Mouse (Mus musculus): ENCODE results near the gene Trp53. TPM values are rescaled to one million over a fixed set of nuclear protein-coding genes. Genes with fewer than 3 reads are reported as not detected.

Gene Trp53
- polyA plus RNA-seq, 1 experiment from 2014 or later: 62.4 TPM

DNA sequence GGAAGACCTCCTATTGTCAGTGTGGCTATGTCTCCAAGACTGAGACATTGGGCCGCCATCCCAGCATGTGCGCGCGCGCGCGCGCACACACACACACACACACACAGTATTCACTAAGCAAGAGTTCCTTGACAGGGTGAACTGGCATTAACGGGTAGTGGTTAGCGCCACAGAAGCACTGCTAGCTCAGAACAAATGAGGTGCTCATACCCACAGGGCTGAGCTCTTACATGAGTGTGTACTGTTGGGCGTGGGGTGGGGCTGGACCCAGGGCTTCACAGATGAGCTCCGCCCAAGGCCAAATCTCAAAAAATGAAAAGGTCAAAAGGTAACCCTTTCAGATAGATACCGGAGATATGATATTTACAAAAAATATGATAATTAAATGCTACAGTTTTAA is 4.8 kb downstream of the Trp53 start:
- ATAC-seq (ENCODE audit: insufficient read depth): no peak
- peak overlapping the region; percentile 88 for H3K27ac ChIP-seq (replicated peaks)
- peaks cover 36% of the 10 kb centered on the region for H3K36me3 ChIP-seq (replicated peaks)
- peaks cover 79% of the 10 kb centered on the region for H3K4me1 ChIP-seq (replicated peaks)
- H3K9me3 ChIP-seq (replicated peaks): no peaks in the 10 kb centered on the region
- peak overlapping the region; percentile 28; the same call in 1 of the 2 replicates for H3K9ac ChIP-seq
- H3K4me3 ChIP-seq (replicated peaks): no peak overlapping the region
- peak overlapping the region; percentile 56 for H3K4me2 ChIP-seq
- no peaks in the 10 kb centered on the region for H3K27me3 ChIP-seq
- WGBS (ENCODE audit: insufficient replicate concordance): 79% methylated on average over 13 of the region's 13 CpGs

GRCm38 (mm10) chr11:69585718-69586325 is 5.7 kb downstream of the Trp53 start:
- H3K4me3 ChIP-seq (replicated peaks): peak overlapping the region; percentile 26
- peak overlapping the region; percentile 26; the same call in 1 of the 2 replicates for H3K9ac ChIP-seq
- ATAC-seq (ENCODE audit: insufficient read depth): peak; percentile 64
- no peaks in the 10 kb centered on the region for H3K27me3 ChIP-seq
- no peaks in the 10 kb centered on the region for H3K9me3 ChIP-seq (replicated peaks)
- H3K4me1 ChIP-seq (replicated peaks): peaks cover 87% of the 10 kb centered on the region
- peak overlapping the region; percentile 56 for H3K4me2 ChIP-seq
- 22% methylated on average over 7 of the region's 7 CpGs for WGBS (ENCODE audit: insufficient replicate concordance)
- H3K27ac ChIP-seq (replicated peaks): peak overlapping the region; percentile 88
- H3K36me3 ChIP-seq (replicated peaks): peaks cover 45% of the 10 kb centered on the region

GRCm38 (mm10) chr11:69589207-69589834 is 9.2 kb downstream of the Trp53 start:
- WGBS (ENCODE audit: insufficient replicate concordance): 40% methylated on average over 22 of the region's 22 CpGs
- ATAC-seq (ENCODE audit: insufficient read depth): peak; percentile 74
- Histone ChIP-seq H3K27me3 (no peaks in the 10 kb centered on the region), H3K36me3 (replicated peaks) (peaks cover 54% of the 10 kb centered on the region), H3K27ac (replicated peaks) (peak overlapping the region; percentile 88), H3K4me2 (peak overlapping the region; percentile 57), H3K4me3 (replicated peaks) (0 out of 2 replicates have a peak overlapping the region, but pooled peaks have one; percentile 6), H3K9ac (peak overlapping the region; percentile 14), H3K4me1 (replicated peaks) (peaks cover 89% of the 10 kb centered on the region), H3K9me3 (replicated peaks) (no peaks in the 10 kb centered on the region)

DNA sequence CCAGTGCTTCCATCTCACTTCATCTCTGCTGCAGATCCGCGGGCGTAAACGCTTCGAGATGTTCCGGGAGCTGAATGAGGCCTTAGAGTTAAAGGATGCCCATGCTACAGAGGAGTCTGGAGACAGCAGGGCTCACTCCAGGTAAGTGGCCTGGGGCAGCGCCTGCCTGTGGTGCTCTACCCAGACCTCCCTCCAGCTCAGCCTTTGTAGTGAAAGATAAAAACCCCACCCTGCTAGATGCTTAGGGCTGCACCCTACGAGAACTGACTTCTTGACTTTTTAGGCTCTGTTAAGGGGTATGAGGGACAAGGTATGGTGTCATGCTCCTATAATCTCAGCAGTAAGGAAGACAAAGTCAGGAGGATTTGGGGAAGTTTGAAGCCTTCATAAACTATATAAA is 10.5 kb downstream of the Trp53 start:
- peak overlapping the region; percentile 57 for H3K4me2 ChIP-seq
- no peaks in the 10 kb centered on the region for H3K27me3 ChIP-seq
- peaks cover 54% of the 10 kb centered on the region for H3K36me3 ChIP-seq (replicated peaks)
- peaks cover 76% of the 10 kb centered on the region for H3K4me1 ChIP-seq (replicated peaks)
- peak; percentile 40; the same call in 1 of the 2 replicates for ATAC-seq (ENCODE audit: insufficient read depth)
- H3K9ac ChIP-seq: peak overlapping the region; percentile 14
- H3K4me3 ChIP-seq (replicated peaks): no peak overlapping the region
- H3K27ac ChIP-seq (replicated peaks): peak overlapping the region; percentile 88
- 70% methylated on average over 8 of the region's 8 CpGs for WGBS (ENCODE audit: insufficient replicate concordance)
- H3K9me3 ChIP-seq (replicated peaks): no peaks in the 10 kb centered on the region

GRCm38 (mm10) chr11:69591424-69591823 is 11.3 kb downstream of the Trp53 start:
- H3K9ac ChIP-seq: peak overlapping the region; percentile 8; the same call in 1 of the 2 replicates
- H3K27me3 ChIP-seq: no peaks in the 10 kb centered on the region
- H3K4me1 ChIP-seq (replicated peaks): peaks cover 68% of the 10 kb centered on the region
- H3K9me3 ChIP-seq (replicated peaks): no peaks in the 10 kb centered on the region
- H3K27ac ChIP-seq (replicated peaks): peak overlapping the region; percentile 88
- no peak for ATAC-seq (ENCODE audit: insufficient read depth)
- peaks cover 54% of the 10 kb centered on the region for H3K36me3 ChIP-seq (replicated peaks)
- WGBS (ENCODE audit: insufficient replicate concordance): 86% methylated on average over 3 of the region's 3 CpGs
- H3K4me3 ChIP-seq (replicated peaks): no peak overlapping the region
- no peak overlapping the region for H3K4me2 ChIP-seq

- Histone ChIP-seq H3K4me2 (no peak overlapping the region), H3K4me3 (replicated peaks) (no peak overlapping the region), H3K27ac (replicated peaks) (peak overlapping the region; percentile 68), H3K9ac (peak overlapping the region; percentile 9; the same call in 1 of the 2 replicates), H3K36me3 (replicated peaks) (peaks cover 50% of the 10 kb centered on the region), H3K27me3 (no peaks in the 10 kb centered on the region), H3K9me3 (replicated peaks) (no peaks in the 10 kb centered on the region), H3K4me1 (replicated peaks) (peaks cover 62% of the 10 kb centered on the region)
- ATAC-seq (ENCODE audit: insufficient read depth): no peak
- WGBS (ENCODE audit: insufficient replicate concordance): 75% methylated on average over 7 of the region's 7 CpGs
Measured at GRCm38 (mm10) chr11:69591899-69592637, 11.9 kb downstream of the Trp53 start.

- peaks cover 55% of the 10 kb centered on the region for H3K4me1 ChIP-seq (replicated peaks)
- WGBS (ENCODE audit: insufficient replicate concordance): 58% methylated on average over 4 of the region's 4 CpGs
- ATAC-seq (ENCODE audit: insufficient read depth): no peak
Measured at GRCm38 (mm10) chr11:69592799-69593198, 12.6 kb downstream of the Trp53 start.

DNA sequence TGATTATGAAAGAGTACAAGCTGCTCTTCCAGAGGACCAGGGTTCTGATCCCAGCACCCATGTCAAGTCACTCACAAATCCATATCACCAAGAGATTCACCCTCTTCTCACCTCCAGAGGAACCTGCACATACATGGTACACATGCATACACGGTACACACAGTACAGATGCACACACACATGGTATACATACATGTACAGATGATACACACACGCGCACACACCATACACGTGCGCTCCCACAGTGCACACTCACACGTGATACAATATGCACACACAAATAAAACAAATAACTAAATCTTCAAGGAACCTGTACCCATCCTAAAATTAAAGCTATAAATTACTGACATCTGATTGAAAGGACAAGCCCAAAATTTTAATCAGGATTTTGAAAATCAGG is 14.7 kb downstream of the Trp53 start:
- WGBS (ENCODE audit: insufficient replicate concordance): 86% methylated on average over 6 of the region's 6 CpGs
- H3K9me3 ChIP-seq (replicated peaks): no peaks in the 10 kb centered on the region
- H3K27me3 ChIP-seq: no peaks in the 10 kb centered on the region
- H3K4me3 ChIP-seq (replicated peaks): no peak overlapping the region
- peaks cover 48% of the 10 kb centered on the region for H3K4me1 ChIP-seq (replicated peaks)
- H3K9ac ChIP-seq: no peak overlapping the region
- no peak overlapping the region for H3K27ac ChIP-seq (replicated peaks)
- peaks cover 23% of the 10 kb centered on the region for H3K36me3 ChIP-seq (replicated peaks)
- ATAC-seq (ENCODE audit: insufficient read depth): no peak
- no peak overlapping the region for H3K4me2 ChIP-seq

More at GRCm38 (mm10) chr11:69592799-69593198, 12.6 kb downstream of the Trp53 start:
- Histone ChIP-seq H3K36me3 (replicated peaks) (peaks cover 43% of the 10 kb centered on the region), H3K4me3 (replicated peaks) (no peak overlapping the region), H3K4me2 (no peak overlapping the region), H3K9me3 (replicated peaks) (no peaks in the 10 kb centered on the region), H3K9ac (no peak overlapping the region), H3K27ac (replicated peaks) (peak overlapping the region; percentile 68), H3K27me3 (no peaks in the 10 kb centered on the region)

DNA sequence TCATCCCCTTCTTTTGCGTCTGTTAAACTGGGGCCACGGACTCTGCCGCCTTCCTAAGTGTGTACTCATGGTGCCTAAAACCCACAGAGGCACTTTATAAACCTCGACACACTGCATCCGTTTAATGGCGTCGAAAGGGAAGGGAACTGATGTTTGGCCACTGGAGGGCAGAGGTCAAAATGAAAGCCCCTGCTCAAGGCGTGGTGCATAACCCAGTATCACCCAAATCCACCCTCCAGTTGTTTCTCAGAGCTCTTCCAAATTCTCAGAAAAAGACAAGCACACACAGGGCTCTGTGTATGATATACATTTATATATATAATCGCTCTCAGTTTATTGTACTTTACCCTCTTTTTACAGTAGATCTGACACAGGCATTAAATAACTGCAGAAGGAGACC is 19.3 kb downstream of the Trp53 start:
- 0 out of 2 replicates have a peak overlapping the region, but pooled peaks have one; percentile 33 for H3K9ac ChIP-seq
- no peak overlapping the region for H3K4me3 ChIP-seq (replicated peaks)
- H3K4me2 ChIP-seq: peak overlapping the region; percentile 43
- H3K27ac ChIP-seq (replicated peaks): peak overlapping the region; percentile 63
- H3K36me3 ChIP-seq (replicated peaks): peaks cover 3% of the 10 kb centered on the region
- 14% methylated on average over 9 of the region's 9 CpGs for WGBS (ENCODE audit: insufficient replicate concordance)
- no peaks in the 10 kb centered on the region for H3K9me3 ChIP-seq (replicated peaks)
- peaks cover 59% of the 10 kb centered on the region for H3K4me1 ChIP-seq (replicated peaks)
- H3K27me3 ChIP-seq: peaks cover 4% of the 10 kb centered on the region; the same call in 1 of the 2 replicates
- ATAC-seq (ENCODE audit: insufficient read depth): peak; percentile 62

GRCm38 (mm10) chr11:69600098-69600497 is 19.9 kb downstream of the Trp53 start:
- Histone ChIP-seq H3K4me2 (peak overlapping the region; percentile 43), H3K4me1 (replicated peaks) (peaks cover 66% of the 10 kb centered on the region), H3K9me3 (replicated peaks) (no peaks in the 10 kb centered on the region), H3K36me3 (replicated peaks) (peaks cover 3% of the 10 kb centered on the region), H3K9ac (peak overlapping the region; percentile 33; the same call in 1 of the 2 replicates), H3K27ac (replicated peaks) (peak overlapping the region; percentile 63), H3K4me3 (replicated peaks) (0 out of 2 replicates have a peak overlapping the region, but pooled peaks have one; percentile 6), H3K27me3 (peaks cover 9% of the 10 kb centered on the region; the same call in 1 of the 2 replicates)
- 31% methylated on average over 6 of the region's 6 CpGs for WGBS (ENCODE audit: insufficient replicate concordance)
- no peak for ATAC-seq (ENCODE audit: insufficient read depth)

DNA sequence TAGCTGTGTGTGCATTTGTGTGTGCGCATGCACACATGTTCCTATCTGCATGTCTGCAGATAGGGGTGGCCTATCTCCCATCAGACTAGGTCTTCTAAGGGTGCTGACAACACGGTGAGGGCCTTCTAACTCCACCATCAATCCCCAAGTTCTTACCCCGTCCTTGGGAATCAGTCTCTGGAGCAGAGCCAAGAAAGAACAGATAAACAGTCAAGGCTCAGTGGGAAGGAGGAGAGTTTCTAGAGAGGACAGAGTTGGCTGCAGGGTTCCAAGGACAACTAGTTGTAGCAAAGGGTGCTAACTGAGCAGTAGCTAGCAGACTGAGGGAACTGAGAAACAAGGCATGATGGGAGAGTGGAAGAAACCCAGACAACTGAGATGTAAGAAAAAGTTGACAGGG is 21.6 kb downstream of the Trp53 start:
- Histone ChIP-seq H3K36me3 (replicated peaks) (peaks cover 3% of the 10 kb centered on the region), H3K4me3 (replicated peaks) (no peak overlapping the region), H3K4me1 (replicated peaks) (peaks cover 79% of the 10 kb centered on the region), H3K9ac (0 out of 2 replicates have a peak overlapping the region, but pooled peaks have one; percentile 7), H3K4me2 (no peak overlapping the region), H3K27me3 (peaks cover 13% of the 10 kb centered on the region; the same call in 1 of the 2 replicates), H3K27ac (replicated peaks) (peak overlapping the region; percentile 21; the same call in 1 of the 2 replicates), H3K9me3 (replicated peaks) (no peaks in the 10 kb centered on the region)
- 37% methylated on average over 3 of the region's 3 CpGs for WGBS (ENCODE audit: insufficient replicate concordance)
- ATAC-seq (ENCODE audit: insufficient read depth): no peak

Measured in liver, embryonic 15.5 days (tissue).